Mouse (Mus musculus): ENCODE measurements around the gene Slc25a12. TPM values are rescaled to one million over a fixed set of nuclear protein-coding genes. Genes with fewer than 3 reads are reported as not detected.
"Not testable (repeated sequence)": the region's sequence is repeated elsewhere in the genome, so short reads cannot be mapped to it uniquely, and the experiment has no call there.

Slc25a12 gene
- 73.8 and 79.3 TPM in 2 replicates for polyA plus RNA-seq (2015; fragmentation: Nextera tagmentation; extraction: Ambion mirVana)

DNA sequence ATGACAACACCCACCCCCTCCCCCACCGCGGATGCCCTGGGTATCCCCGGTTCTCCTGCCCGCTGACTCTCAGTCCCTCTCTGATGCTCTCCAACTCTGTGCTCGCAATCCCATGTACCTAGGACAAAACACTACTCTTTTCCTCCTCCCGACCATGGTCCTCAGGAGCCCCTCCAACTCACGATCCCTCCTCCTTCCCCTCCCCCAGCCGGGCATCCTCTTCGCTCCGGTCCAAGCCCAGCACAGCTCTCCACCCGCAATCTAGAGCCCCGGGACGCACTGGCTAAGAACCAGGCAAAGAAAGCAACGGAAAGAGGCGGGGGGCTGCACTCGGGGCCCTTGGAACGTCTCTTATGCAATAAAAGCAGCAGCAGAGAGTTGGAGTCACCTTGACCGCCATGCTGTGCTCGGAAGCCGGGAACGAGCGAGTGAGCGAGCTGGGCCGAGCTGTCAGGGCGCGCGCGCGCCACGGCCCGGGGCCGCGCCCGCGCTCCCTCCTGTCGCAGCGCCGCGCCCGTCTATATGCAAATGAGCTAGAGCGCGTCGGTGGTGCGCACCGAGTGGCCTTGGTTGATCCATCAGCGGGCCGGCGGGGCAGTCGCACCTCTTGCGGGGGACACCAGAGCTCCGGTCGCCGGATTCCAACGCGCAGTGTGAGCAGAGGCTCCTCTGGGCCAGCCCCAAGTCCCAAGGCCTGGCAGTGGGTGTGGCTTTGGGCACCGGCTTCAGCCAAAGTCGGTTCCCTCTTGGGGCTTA lies at the start of gene Slc25a12:
Gene Slc25a12 (minus strand): TSS at position 625 of the 756 bp plus-strand sequence.
- Histone ChIP-seq H3K36me3 (peaks cover under 1% of the 10 kb centered on the region; the same call in 1 of the 2 replicates), H3K4me2 (peak within 1 kb of the TSS; percentile 70), H3K9ac (peak within 1 kb of the TSS; percentile 86), H3K27me3 (no peaks in the 10 kb centered on the region), H3K9me3 (no peaks in the 10 kb centered on the region), H3K27ac (replicated peaks) (peak within 1 kb of the TSS; percentile 84), H3K4me3 (peak within 1 kb of the TSS; percentile 81), H3K4me1 (replicated peaks) (peaks cover 22% of the 10 kb centered on the region)
- peak; percentile 94 for ATAC-seq (ENCODE audit: low read depth)
- under 1% methylated on average over 57 of the region's 57 CpGs for WGBS

DNA sequence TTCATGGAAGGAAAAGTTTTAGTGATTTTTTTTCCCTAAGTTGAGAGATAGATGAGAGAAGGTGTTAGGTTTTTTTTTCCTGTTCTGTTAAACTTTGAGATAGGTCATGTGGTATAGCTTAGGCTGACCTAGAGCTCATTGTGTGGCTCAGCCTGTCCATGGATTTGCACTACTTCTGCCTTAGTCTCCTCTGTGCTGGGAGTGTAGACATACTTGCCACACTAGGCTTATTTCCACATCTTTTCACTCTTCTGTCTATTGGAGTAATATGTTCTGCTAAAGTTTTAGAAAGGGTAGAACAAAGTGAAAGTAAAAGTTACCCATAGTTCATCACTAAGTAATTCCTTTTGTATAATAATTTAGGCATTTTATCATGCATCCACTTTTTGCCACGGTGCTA lies 38.1 kb upstream of the Slc25a12 start:
- 97% methylated on average over 1 of the region's 1 CpGs for WGBS
- H3K4me2 ChIP-seq: no peak overlapping the region
- H3K4me1 ChIP-seq (replicated peaks): no peaks in the 10 kb centered on the region
- peaks cover 8% of the 10 kb centered on the region for H3K36me3 ChIP-seq
- no peak overlapping the region for H3K27ac ChIP-seq (replicated peaks)
- no peak for ATAC-seq (ENCODE audit: low read depth)
- no peaks in the 10 kb centered on the region for H3K27me3 ChIP-seq
- no peak overlapping the region for H3K9ac ChIP-seq
- H3K9me3 ChIP-seq: no peaks in the 10 kb centered on the region
- H3K4me3 ChIP-seq: no peak overlapping the region

DNA sequence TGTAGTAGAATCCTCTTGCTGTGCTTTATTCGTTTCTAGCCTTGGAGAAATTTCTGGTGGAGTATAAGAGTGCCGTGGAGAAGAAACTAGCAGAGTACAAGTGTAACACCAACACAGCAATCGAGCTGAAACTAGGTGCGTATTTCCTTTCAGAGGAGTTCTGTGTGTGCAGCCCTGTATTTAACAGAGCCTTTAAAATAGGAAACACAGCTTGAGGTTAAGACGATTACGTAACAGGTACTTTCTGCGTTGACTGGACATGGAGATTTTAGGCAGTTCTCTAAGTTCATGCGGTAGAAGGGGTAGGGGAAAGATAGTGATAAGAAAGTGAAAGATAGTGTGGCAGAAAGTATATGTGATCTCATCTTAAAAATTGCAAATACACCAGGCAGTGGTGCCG lies 22.3 kb upstream of the Slc25a12 start:
- no peaks in the 10 kb centered on the region for H3K9me3 ChIP-seq
- no peak for ATAC-seq (ENCODE audit: low read depth)
- H3K27me3 ChIP-seq: no peaks in the 10 kb centered on the region
- H3K27ac ChIP-seq (replicated peaks): no peak overlapping the region
- peak overlapping the region; percentile 77 for H3K9ac ChIP-seq
- peak overlapping the region; percentile 93 for H3K4me3 ChIP-seq
- WGBS: 71% methylated on average over 9 of the region's 9 CpGs
- H3K36me3 ChIP-seq: peaks cover 23% of the 10 kb centered on the region
- peak overlapping the region; percentile 90 for H3K4me2 ChIP-seq
- peaks cover 13% of the 10 kb centered on the region for H3K4me1 ChIP-seq (replicated peaks)

DNA sequence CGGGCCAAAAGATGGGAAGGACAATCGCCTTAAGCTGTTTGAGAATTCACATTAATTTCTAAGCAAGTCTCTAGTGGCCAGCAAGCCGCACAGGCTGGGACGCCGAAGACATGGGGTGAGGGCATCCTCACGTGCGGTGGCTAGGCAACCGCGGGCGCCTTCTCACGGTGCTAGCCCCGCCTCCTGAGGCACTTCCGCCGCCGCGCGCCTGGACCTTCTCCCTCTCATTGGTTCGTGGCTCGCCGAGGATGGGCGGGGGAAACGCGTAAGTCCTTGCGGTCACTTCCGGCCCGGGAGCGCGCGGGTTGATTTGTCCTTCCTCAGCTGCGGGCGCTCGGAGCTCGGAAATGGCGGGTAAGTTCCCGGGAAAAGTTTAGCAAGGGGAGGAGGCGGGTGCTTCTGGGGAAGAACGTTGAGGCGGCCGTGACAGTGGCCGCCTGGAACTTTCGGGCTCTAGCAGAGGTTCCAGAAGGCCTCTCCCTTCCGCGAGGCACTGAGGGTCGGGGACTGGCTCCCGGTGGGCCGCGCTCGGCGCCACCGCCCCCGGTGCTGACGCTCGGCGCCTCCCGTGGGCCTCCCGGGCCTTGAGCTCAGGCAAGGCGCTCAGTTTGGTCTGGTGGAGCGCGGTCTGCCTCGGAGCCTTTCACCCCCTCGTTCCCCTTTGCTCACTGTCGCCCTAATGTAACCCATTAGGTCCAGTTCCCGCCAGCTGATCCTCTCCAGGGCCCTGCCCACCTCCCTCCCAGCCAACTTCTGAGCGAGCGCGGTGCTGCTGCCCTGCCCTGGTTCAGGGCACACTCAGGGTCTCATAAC lies 21.6 kb upstream of the Slc25a12 start, which contains the start of gene Hat1:
Gene Hat1 (plus strand): TSS at position 8 of the 813 bp plus-strand sequence.
- peak within 1 kb of the TSS; percentile 64 for H3K27ac ChIP-seq (replicated peaks)
- no peaks in the 10 kb centered on the region for H3K27me3 ChIP-seq
- peak within 1 kb of the TSS; percentile 77 for H3K9ac ChIP-seq
- under 1% methylated on average over 66 of the region's 66 CpGs for WGBS
- peak; percentile 99 for ATAC-seq (ENCODE audit: low read depth)
- H3K9me3 ChIP-seq: no peaks in the 10 kb centered on the region
- peaks cover 13% of the 10 kb centered on the region for H3K4me1 ChIP-seq (replicated peaks)
- H3K4me2 ChIP-seq: peak within 1 kb of the TSS; percentile 90
- peak within 1 kb of the TSS; percentile 93 for H3K4me3 ChIP-seq
- peaks cover 19% of the 10 kb centered on the region for H3K36me3 ChIP-seq

DNA sequence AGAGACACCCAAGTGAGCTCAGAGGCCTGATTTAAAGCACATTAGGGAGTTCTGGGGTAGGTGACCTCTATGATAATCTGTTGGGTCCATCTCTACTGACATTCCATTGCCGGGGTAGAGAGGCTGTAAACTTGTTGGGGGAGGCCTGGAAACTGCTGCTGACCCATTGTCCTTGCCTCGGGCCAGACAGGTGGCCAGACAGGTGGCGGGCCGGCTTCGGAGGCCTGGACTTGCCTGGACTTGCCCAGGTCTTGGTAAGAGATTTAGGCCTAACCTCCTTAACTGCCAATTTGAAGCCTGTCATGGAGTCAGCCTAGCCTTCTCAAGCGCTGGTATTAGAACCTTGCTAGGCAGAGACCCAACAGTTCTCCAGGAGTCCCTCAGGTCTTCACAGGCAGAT lies 20.2 kb upstream of the Slc25a12 start:
- H3K36me3 ChIP-seq: peaks cover 15% of the 10 kb centered on the region
- H3K4me2 ChIP-seq: no peak overlapping the region
- peaks cover 13% of the 10 kb centered on the region for H3K4me1 ChIP-seq (replicated peaks)
- H3K9ac ChIP-seq: no peak overlapping the region
- WGBS: 92% methylated on average over 6 of the region's 6 CpGs
- H3K27me3 ChIP-seq: no peaks in the 10 kb centered on the region
- no peak overlapping the region for H3K27ac ChIP-seq (replicated peaks)
- ATAC-seq (ENCODE audit: low read depth): no peak
- H3K4me3 ChIP-seq: no peak overlapping the region
- no peaks in the 10 kb centered on the region for H3K9me3 ChIP-seq

DNA sequence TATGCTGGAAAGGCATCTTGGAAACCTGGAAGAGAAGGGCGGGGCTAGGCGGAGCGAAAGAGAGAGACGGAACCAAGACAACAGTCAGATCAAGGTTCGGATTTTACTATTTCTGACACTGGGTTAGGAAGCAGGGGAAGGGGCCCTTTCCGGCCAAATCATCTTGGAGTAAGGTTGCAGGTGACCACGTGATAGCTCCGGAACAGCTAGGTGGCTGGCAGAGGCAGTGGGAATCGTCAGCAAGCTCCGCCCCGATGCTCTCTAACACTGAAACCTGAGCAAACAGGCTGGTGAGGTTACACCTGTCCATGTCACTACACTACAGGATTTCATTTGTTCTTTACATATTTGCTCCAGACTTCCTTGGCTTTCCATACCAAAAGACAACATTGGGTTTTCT lies 16.3 kb upstream of the Slc25a12 start:
- peaks cover 4% of the 10 kb centered on the region; the same call in 1 of the 2 replicates for H3K4me1 ChIP-seq (replicated peaks)
- H3K4me2 ChIP-seq: no peak overlapping the region
- no peaks in the 10 kb centered on the region for H3K27me3 ChIP-seq
- H3K4me3 ChIP-seq: no peak overlapping the region
- 55% methylated on average over 11 of the region's 11 CpGs for WGBS
- H3K36me3 ChIP-seq: no peaks in the 10 kb centered on the region
- ATAC-seq (ENCODE audit: low read depth): no peak
- H3K9me3 ChIP-seq: no peaks in the 10 kb centered on the region
- H3K27ac ChIP-seq (replicated peaks): no peak overlapping the region
- H3K9ac ChIP-seq: no peak overlapping the region

DNA sequence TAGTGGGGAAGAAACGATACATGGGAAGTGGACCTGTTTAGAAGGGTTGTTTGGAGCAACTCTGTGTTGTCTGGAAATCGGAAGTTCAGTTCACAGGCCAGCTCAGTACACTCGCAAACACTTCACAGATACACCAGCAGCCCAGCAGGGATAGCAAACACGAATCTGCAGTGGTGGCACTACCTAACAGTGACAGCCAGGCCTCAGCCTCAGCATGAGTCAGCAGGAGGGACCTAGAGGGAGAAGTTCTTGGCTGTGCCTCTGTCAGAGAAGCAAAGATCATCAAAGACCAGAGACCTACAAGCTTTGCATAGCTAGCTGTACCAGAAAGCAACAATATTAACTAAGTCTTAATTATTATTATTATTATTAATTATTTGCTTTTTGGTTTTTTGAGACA lies 14.4 kb upstream of the Slc25a12 start:
- WGBS: 83% methylated on average over 4 of the region's 4 CpGs
- Histone ChIP-seq H3K9me3 (no peaks in the 10 kb centered on the region), H3K27me3 (no peaks in the 10 kb centered on the region), H3K27ac (replicated peaks) (no peak overlapping the region), H3K9ac (no peak overlapping the region), H3K4me2 (no peak overlapping the region), H3K4me1 (replicated peaks) (no peaks in the 10 kb centered on the region), H3K36me3 (no peaks in the 10 kb centered on the region), H3K4me3 (no peak overlapping the region)
- ATAC-seq (ENCODE audit: low read depth): no peak

DNA sequence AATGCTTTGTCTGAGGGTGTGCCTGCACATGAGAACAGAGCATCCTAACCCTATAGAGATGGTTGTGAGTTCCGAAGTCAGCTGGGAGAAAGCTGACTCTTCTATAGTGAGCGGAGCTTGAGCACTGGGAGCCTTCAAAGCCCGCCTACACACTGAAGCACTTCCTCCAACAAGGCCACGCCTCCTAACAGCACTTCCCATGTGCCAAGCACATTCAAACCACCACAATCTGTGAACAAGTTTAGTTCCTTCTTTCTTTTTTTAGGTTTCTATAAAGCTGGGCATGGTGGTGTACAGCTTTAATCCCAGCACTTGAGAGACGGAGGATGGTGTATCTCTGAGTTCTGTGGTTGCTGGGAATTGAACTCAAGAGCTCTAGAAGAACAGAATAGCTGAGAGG lies 9.9 kb upstream of the Slc25a12 start:
- H3K4me2 ChIP-seq: no peak overlapping the region
- H3K4me1 ChIP-seq (replicated peaks): no peaks in the 10 kb centered on the region
- H3K36me3 ChIP-seq: no peaks in the 10 kb centered on the region
- no peaks in the 10 kb centered on the region for H3K27me3 ChIP-seq
- no peak overlapping the region for H3K4me3 ChIP-seq
- no peak overlapping the region for H3K27ac ChIP-seq (replicated peaks)
- H3K9ac ChIP-seq: no peak overlapping the region
- ATAC-seq (ENCODE audit: low read depth): no peak
- H3K9me3 ChIP-seq: no peaks in the 10 kb centered on the region
- 92% methylated on average over 5 of the region's 5 CpGs for WGBS

DNA sequence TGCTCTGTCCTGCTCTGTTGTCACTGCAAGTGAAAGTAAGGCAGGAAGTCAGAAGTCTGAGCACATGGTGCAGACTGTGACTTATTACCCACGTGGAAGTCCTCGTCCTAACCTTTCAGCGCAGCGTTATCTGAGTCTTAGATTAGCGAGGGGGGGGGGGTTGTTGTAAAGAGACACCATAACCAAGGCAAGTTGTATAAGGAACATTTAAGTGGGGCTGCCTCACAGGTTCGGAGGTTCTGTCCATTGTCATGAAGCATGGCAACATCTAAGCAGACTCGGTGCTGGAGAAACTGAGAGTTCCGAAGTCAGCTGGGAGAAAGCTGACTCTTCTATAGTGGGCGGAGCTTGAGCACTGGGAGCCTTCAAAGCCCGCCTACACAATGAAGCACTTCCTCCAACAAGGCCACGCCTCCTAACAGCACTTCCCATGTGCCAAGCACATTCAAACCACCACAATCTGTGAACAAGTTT lies 8.9 kb upstream of the Slc25a12 start:
- H3K9me3 ChIP-seq: no peaks in the 10 kb centered on the region
- H3K4me2 ChIP-seq: no peak overlapping the region
- H3K9ac ChIP-seq: no peak overlapping the region
- H3K27me3 ChIP-seq: no peaks in the 10 kb centered on the region
- 52% methylated on average over 11 of the region's 11 CpGs for WGBS
- H3K27ac ChIP-seq (replicated peaks): no peak overlapping the region
- no peak for ATAC-seq (ENCODE audit: low read depth)
- no peaks in the 10 kb centered on the region for H3K4me1 ChIP-seq (replicated peaks)
- no peaks in the 10 kb centered on the region for H3K36me3 ChIP-seq
- no peak overlapping the region for H3K4me3 ChIP-seq

DNA sequence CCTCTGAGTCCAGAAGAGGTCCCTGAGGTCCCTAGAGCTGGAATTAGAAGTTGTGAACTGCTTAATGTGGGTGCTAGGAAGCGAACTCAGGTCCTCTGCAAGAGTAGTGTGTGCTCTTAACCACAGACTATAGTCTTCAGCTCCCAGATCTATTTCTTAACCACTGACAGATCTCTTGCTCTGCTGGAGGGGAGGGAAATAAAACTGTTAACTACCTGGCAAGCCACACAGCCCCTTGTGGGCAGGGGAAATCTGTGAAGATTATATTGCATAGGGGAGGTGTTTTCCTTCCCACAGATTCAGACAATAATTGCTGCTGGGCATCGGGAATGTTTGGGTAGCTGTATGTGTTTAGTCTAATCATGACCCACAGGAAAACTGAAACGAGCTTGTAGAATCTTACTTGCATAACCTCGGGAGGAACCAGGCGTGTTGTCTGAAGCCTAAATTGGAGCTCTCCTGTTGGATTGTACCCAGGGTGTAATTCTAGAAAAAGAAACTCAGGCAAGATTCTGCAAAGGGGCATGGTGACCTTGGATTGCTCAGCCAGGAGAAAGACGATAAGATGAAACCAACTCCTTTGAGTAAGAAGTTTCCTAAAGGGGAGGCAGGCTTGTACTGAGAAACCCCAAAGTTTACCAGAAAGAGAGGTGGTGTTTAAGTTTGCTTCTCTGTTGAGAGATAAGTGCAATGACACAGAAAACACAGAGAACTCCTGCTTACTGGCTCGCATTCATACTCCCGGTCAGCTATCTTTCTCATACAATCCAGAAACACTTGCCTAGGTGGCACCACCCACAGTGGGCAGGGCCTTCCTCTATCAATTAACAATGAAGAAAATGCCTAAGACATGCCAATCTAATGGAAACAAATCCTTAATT lies 7.0 kb upstream of the Slc25a12 start:
- no peaks in the 10 kb centered on the region for H3K9me3 ChIP-seq
- H3K4me1 ChIP-seq (replicated peaks): no peaks in the 10 kb centered on the region
- no peak overlapping the region for H3K4me3 ChIP-seq
- H3K27ac ChIP-seq (replicated peaks): no peak overlapping the region
- no peaks in the 10 kb centered on the region for H3K27me3 ChIP-seq
- H3K36me3 ChIP-seq: no peaks in the 10 kb centered on the region
- no peak overlapping the region for H3K9ac ChIP-seq
- no peak for ATAC-seq (ENCODE audit: low read depth)
- WGBS: 77% methylated on average over 8 of the region's 8 CpGs
- H3K4me2 ChIP-seq: no peak overlapping the region

DNA sequence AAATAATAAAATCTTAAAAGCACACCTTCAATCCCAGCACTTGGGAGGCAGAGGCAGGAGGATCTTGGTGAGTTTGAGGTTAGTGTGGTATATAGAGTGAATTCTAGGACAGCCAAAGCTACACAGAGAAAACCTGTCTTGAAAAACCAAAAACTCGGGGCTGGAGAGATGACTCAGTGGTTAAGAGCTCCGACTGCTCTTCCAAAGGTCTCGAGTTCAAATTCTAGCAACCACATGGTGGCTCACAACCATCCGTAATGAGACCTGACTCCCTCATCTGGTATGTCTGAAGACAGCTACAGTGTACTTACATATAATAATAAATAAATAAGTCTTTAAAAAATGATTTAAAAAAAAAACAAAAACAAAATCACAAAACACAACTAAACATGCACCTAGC lies 4.7 kb upstream of the Slc25a12 start:
- not testable (repeated sequence) for ATAC-seq (ENCODE audit: low read depth); H3K9me3 ChIP-seq
- WGBS: 93% methylated on average over 4 of the region's 4 CpGs

More for the DNA sequence above, 4.7 kb upstream of the Slc25a12 start:
- not testable (repeated sequence) for H3K27me3 ChIP-seq; H3K36me3 ChIP-seq; H3K4me3 ChIP-seq; H3K27ac ChIP-seq (replicated peaks); H3K9ac ChIP-seq; H3K4me2 ChIP-seq; H3K4me1 ChIP-seq (replicated peaks)

Data from neural tube, embryonic 13.5 days (tissue).